Mouse (Mus musculus) E14TG2a.4 (cell line): ENCODE data around the gene Prdm10.

Experiments used
- CTCF ChIP-seq: conservative IDR thresholded peaks from 2 replicates; pipeline ENCODE4 v1.5.1; 2014; ENCODE audit warnings: low read length
- NANOG ChIP-seq: IDR thresholded peaks from 2 replicates; pipeline ENCODE4 v1.6.1; 2014; ENCODE audit warnings: borderline replicate concordance, low read length, mixed read lengths
- POU5F1 ChIP-seq: IDR thresholded peaks from 2 replicates; pipeline ENCODE4 v1.6.1; 2014; ENCODE audit warnings: low read length, borderline replicate concordance

DNA sequence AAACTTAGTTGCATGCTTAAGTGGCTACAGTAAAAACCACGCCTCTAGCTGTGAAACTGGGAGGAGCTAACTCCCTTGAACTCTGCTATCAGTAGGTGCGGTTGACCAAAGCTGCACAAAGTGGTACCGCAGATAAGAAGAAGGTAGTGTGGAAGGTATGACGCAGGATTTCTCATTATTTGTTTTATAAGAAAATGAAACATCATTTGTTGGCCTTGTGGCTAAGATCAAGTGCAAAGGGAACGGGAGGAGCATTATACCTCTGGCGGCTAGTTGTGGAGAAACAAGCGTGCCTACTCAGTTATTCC is 25.7 kb upstream of the Prdm10 start:
- no peak for TF ChIP-seq CTCF
- TF ChIP-seq NANOG = no peak
- no peak for TF ChIP-seq POU5F1
